Mouse (Mus musculus): ENCODE data around the gene Dhx57. TPM values are rescaled to one million over a fixed set of nuclear protein-coding genes. Genes with fewer than 3 reads are reported as not detected.

The Dhx57 gene
- polyA plus RNA-seq (2014; fragmentation: Nextera tagmentation; extraction: Ambion mirVana): 41.9 and 54.7 TPM in 2 replicates

DNA sequence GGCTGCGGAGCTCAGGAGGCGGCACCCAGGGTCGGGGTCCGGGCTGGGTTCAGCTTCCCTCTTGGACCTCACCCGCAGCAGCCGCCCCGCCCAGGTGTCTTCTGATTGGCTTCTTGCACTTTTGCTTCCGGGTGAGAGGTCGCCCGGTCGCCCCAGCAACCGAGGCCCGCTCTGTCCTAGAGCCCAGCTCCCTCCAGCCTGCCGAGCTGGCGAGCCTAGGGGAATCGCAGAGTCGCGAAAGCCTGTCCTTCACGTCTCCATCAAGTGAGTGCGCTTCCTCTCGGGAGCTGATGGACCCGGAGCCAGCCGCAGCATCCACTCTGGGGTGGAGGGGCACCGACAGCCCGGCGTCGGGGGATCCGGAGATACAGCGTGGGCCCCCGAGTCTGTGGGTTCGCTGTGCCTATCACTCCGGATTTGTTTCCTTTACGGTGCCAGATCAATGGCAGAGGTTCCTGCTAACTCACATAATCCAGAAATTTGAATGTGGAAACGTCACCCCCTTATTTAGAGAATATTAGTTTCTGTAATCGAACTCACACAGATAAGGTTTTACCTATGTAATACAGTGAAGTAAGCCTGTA, at the start of gene Dhx57, which contains the start of gene Morn2:
TSS of gene Dhx57 (minus strand) at position 403 of the 584 bp plus-strand sequence.
TSS of gene Morn2 (plus strand) at position 130 of the 584 bp plus-strand sequence.
- H3K4me1 ChIP-seq (ENCODE audit: control insufficient read depth, insufficient read depth, low read length): peaks cover 12% of the 10 kb centered on the region
- no peaks in the 10 kb centered on the region for H3K27me3 ChIP-seq (ENCODE audit: control insufficient read depth, insufficient read depth, low read length)
- H3K4me2 ChIP-seq (ENCODE audit: low read length): peak within 1 kb of the TSS; percentile 65
- H3K4me3 ChIP-seq (replicated peaks; ENCODE audit: low read depth, low read length): peak within 1 kb of the TSS; percentile 83
- peak within 1 kb of the TSS; percentile 83 for H3K9ac ChIP-seq (replicated peaks; ENCODE audit: low read length)
- no peaks in the 10 kb centered on the region for H3K9me3 ChIP-seq (ENCODE audit: control insufficient read depth, low read length)
- no peaks in the 10 kb centered on the region for H3K36me3 ChIP-seq (ENCODE audit: control insufficient read depth, insufficient read depth, low read length)
- H3K27ac ChIP-seq (replicated peaks; ENCODE audit: low read depth, low read length): peak within 1 kb of the TSS; percentile 88
- under 1% methylated on average over 35 of the region's 35 CpGs for WGBS
- peak; percentile 98 for DNase-seq
- peak; percentile 99 for ATAC-seq (ENCODE audit: low FRiP score, low TSS enrichment)

DNA sequence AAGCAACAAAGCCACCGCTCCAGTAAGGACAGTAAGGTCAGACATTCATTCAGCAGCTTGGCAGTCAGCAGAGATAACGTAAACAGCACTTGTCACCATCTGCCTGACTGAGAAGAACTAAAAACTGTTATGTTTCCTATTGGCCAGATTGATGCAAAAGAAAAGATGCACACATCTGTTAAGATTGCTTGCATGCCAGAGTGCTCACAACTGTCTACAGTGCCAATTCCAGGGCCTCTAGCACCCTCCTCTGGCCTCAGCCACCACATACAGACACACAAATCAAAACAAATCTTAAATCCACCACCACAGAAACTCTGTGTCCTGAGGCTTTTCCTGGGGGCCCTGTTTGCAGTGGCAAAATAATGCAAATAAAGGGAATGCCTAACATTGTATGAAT, 42.1 kb upstream of the Dhx57 start:
- H3K4me3 ChIP-seq (replicated peaks; ENCODE audit: low read depth, low read length): no peak overlapping the region
- no peak overlapping the region for H3K27ac ChIP-seq (replicated peaks; ENCODE audit: low read depth, low read length)
- ATAC-seq (ENCODE audit: low FRiP score, low TSS enrichment) (no peak), DNase-seq (peak; percentile 45)
- WGBS: 88% methylated on average over 2 of the region's 2 CpGs
- H3K9ac ChIP-seq (replicated peaks; ENCODE audit: low read length): no peak overlapping the region
- no peaks in the 10 kb centered on the region for H3K27me3 ChIP-seq (ENCODE audit: control insufficient read depth, insufficient read depth, low read length)
- H3K9me3 ChIP-seq (ENCODE audit: control insufficient read depth, low read length): no peaks in the 10 kb centered on the region
- no peaks in the 10 kb centered on the region for H3K4me1 ChIP-seq (ENCODE audit: control insufficient read depth, insufficient read depth, low read length)
- H3K4me2 ChIP-seq (ENCODE audit: low read length): no peak overlapping the region
- H3K36me3 ChIP-seq (ENCODE audit: control insufficient read depth, insufficient read depth, low read length): no peaks in the 10 kb centered on the region

DNA sequence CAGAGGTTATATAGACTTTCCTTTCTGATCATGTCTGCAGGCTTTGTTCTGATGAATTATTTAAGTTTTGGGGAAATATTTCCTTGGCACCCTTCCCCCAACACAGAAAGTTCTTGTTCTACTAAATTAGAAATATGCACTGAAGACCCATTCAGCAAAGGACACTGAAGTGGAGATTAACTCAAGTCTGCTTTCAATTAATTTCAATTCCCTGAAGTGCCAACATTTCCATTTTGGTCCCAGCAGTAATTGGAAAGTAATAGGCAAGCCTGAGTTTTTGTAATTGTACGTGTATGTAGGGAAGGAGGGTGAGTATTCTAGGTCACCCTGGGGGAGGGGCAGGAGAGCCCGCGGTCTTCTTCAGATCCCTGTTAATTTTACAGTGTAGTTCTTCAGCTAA, 36.2 kb upstream of the Dhx57 start:
- no peak for ATAC-seq (ENCODE audit: low FRiP score, low TSS enrichment)
- no peak overlapping the region for H3K4me3 ChIP-seq (replicated peaks; ENCODE audit: low read depth, low read length)
- H3K9me3 ChIP-seq (ENCODE audit: control insufficient read depth, low read length): no peaks in the 10 kb centered on the region
- H3K36me3 ChIP-seq (ENCODE audit: control insufficient read depth, insufficient read depth, low read length): no peaks in the 10 kb centered on the region
- no peak overlapping the region for H3K9ac ChIP-seq (replicated peaks; ENCODE audit: low read length)
- H3K4me2 ChIP-seq (ENCODE audit: low read length): no peak overlapping the region
- H3K4me1 ChIP-seq (ENCODE audit: control insufficient read depth, insufficient read depth, low read length): no peaks in the 10 kb centered on the region
- no peak overlapping the region for H3K27ac ChIP-seq (replicated peaks; ENCODE audit: low read depth, low read length)
- WGBS: 69% methylated on average over 3 of the region's 3 CpGs
- H3K27me3 ChIP-seq (ENCODE audit: control insufficient read depth, insufficient read depth, low read length): no peaks in the 10 kb centered on the region
- peak; percentile 29 for DNase-seq

DNA sequence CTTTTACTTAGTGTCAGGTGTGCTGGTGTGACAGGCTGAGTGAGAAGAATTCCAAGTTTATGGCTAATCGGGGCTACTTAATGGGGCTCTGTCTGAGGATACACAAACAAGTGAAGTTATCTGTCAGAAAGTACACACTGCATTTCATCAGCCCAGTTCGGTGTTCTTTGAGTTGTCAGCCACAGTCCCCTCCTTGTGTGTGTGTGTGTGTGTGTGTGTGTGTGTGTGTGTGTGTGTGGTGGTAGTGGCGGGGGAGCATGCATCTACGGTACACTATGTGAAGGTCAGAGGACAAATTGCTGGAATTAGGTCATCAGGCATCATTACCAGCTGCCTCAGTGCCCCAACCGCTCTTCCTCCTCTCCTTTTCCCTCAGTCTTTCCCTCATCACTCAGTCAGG, 35.2 kb upstream of the Dhx57 start:
- H3K27me3 ChIP-seq (ENCODE audit: control insufficient read depth, insufficient read depth, low read length): no peaks in the 10 kb centered on the region
- no peak overlapping the region for H3K9ac ChIP-seq (replicated peaks; ENCODE audit: low read length)
- no peak for DNase-seq
- no peaks in the 10 kb centered on the region for H3K36me3 ChIP-seq (ENCODE audit: control insufficient read depth, insufficient read depth, low read length)
- H3K9me3 ChIP-seq (ENCODE audit: control insufficient read depth, low read length): no peaks in the 10 kb centered on the region
- no peak overlapping the region for H3K4me2 ChIP-seq (ENCODE audit: low read length)
- H3K27ac ChIP-seq (replicated peaks; ENCODE audit: low read depth, low read length): no peak overlapping the region
- ATAC-seq (ENCODE audit: low FRiP score, low TSS enrichment): no peak
- WGBS: 93% methylated on average over 5 of the region's 5 CpGs
- H3K4me3 ChIP-seq (replicated peaks; ENCODE audit: low read depth, low read length): no peak overlapping the region
- no peaks in the 10 kb centered on the region for H3K4me1 ChIP-seq (ENCODE audit: control insufficient read depth, insufficient read depth, low read length)

DNA sequence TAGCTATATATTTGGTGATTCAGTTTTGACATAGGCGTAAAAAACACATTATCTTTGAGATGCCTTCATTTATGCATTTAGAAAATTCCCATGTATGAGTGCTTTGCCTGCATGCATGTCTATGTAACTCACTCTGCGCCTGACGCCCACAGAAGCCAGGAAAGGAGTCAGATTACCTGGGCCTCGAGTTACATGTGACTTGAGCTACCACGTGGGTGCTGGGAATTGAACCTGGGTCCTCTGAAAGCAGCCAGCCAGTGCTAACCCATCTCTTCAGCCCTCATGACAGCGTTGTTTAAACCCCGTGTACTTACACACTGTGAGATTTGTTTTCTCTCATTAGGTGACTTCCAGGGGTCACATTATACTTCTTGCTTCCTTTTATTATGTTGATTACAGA, 34.2 kb upstream of the Dhx57 start:
- Histone ChIP-seq H3K9ac (replicated peaks; ENCODE audit: low read length) (no peak overlapping the region), H3K4me2 (ENCODE audit: low read length) (no peak overlapping the region), H3K4me1 (ENCODE audit: control insufficient read depth, insufficient read depth, low read length) (no peaks in the 10 kb centered on the region), H3K36me3 (ENCODE audit: control insufficient read depth, insufficient read depth, low read length) (no peaks in the 10 kb centered on the region), H3K9me3 (ENCODE audit: control insufficient read depth, low read length) (no peaks in the 10 kb centered on the region), H3K4me3 (replicated peaks; ENCODE audit: low read depth, low read length) (no peak overlapping the region), H3K27ac (replicated peaks; ENCODE audit: low read depth, low read length) (no peak overlapping the region), H3K27me3 (ENCODE audit: control insufficient read depth, insufficient read depth, low read length) (no peaks in the 10 kb centered on the region)
- ATAC-seq (ENCODE audit: low FRiP score, low TSS enrichment): no peak
- WGBS: 83% methylated on average over 7 of the region's 7 CpGs
- DNase-seq: no peak

GRCm38 (mm10) chr17:80323658-80324057, 33.4 kb upstream of the Dhx57 start:
- ATAC-seq (ENCODE audit: low FRiP score, low TSS enrichment) (no peak), DNase-seq (no peak)
- Histone ChIP-seq H3K36me3 (ENCODE audit: control insufficient read depth, insufficient read depth, low read length) (no peaks in the 10 kb centered on the region), H3K9ac (replicated peaks; ENCODE audit: low read length) (no peak overlapping the region), H3K9me3 (ENCODE audit: control insufficient read depth, low read length) (no peaks in the 10 kb centered on the region), H3K27ac (replicated peaks; ENCODE audit: low read depth, low read length) (no peak overlapping the region), H3K4me2 (ENCODE audit: low read length) (no peak overlapping the region), H3K4me3 (replicated peaks; ENCODE audit: low read depth, low read length) (no peak overlapping the region), H3K27me3 (ENCODE audit: control insufficient read depth, insufficient read depth, low read length) (no peaks in the 10 kb centered on the region), H3K4me1 (ENCODE audit: control insufficient read depth, insufficient read depth, low read length) (no peaks in the 10 kb centered on the region)
- WGBS: 82% methylated on average over 8 of the region's 8 CpGs

GRCm38 (mm10) chr17:80323015-80323414, 32.7 kb upstream of the Dhx57 start:
- H3K27ac ChIP-seq (replicated peaks; ENCODE audit: low read depth, low read length): no peak overlapping the region
- H3K27me3 ChIP-seq (ENCODE audit: control insufficient read depth, insufficient read depth, low read length): no peaks in the 10 kb centered on the region
- H3K4me2 ChIP-seq (ENCODE audit: low read length): no peak overlapping the region
- DNase-seq (no peak), ATAC-seq (ENCODE audit: low FRiP score, low TSS enrichment) (no peak)
- no peaks in the 10 kb centered on the region for H3K4me1 ChIP-seq (ENCODE audit: control insufficient read depth, insufficient read depth, low read length)
- H3K9ac ChIP-seq (replicated peaks; ENCODE audit: low read length): no peak overlapping the region
- H3K4me3 ChIP-seq (replicated peaks; ENCODE audit: low read depth, low read length): no peak overlapping the region
- WGBS: 76% methylated on average over 4 of the region's 4 CpGs
- H3K36me3 ChIP-seq (ENCODE audit: control insufficient read depth, insufficient read depth, low read length): no peaks in the 10 kb centered on the region
- no peaks in the 10 kb centered on the region for H3K9me3 ChIP-seq (ENCODE audit: control insufficient read depth, low read length)

DNA sequence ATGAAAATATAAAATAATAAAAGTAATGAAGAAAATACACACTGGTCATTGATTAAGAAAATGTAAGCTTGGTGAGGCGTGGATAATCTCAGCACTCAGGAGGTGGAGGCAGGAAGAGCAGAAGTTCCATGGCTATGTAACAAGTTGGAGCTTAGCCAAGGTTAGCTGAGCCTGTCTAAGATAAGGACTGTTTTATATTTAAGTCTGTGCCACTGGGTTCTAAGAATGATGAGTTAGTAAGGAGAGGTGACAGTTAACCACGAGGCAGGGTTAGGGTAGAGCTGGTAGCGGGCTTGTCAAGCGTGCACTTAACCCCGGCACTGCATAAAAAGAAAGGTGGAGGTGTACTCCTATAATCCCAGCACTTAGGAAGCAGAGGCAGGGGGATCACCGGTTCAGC, 32.0 kb upstream of the Dhx57 start:
- no peaks in the 10 kb centered on the region for H3K36me3 ChIP-seq (ENCODE audit: control insufficient read depth, insufficient read depth, low read length)
- no peak for ATAC-seq (ENCODE audit: low FRiP score, low TSS enrichment)
- no peaks in the 10 kb centered on the region for H3K27me3 ChIP-seq (ENCODE audit: control insufficient read depth, insufficient read depth, low read length)
- H3K4me2 ChIP-seq (ENCODE audit: low read length): no peak overlapping the region
- H3K9me3 ChIP-seq (ENCODE audit: control insufficient read depth, low read length): no peaks in the 10 kb centered on the region
- H3K9ac ChIP-seq (replicated peaks; ENCODE audit: low read length): no peak overlapping the region
- H3K27ac ChIP-seq (replicated peaks; ENCODE audit: low read depth, low read length): no peak overlapping the region
- no peak overlapping the region for H3K4me3 ChIP-seq (replicated peaks; ENCODE audit: low read depth, low read length)
- H3K4me1 ChIP-seq (ENCODE audit: control insufficient read depth, insufficient read depth, low read length): no peaks in the 10 kb centered on the region
- DNase-seq: no peak
- WGBS: 91% methylated on average over 6 of the region's 6 CpGs

GRCm38 (mm10) chr17:80312405-80312804, 22.1 kb upstream of the Dhx57 start:
- Histone ChIP-seq H3K27me3 (ENCODE audit: control insufficient read depth, insufficient read depth, low read length) (no peaks in the 10 kb centered on the region), H3K4me2 (ENCODE audit: low read length) (no peak overlapping the region), H3K27ac (replicated peaks; ENCODE audit: low read depth, low read length) (no peak overlapping the region), H3K4me1 (ENCODE audit: control insufficient read depth, insufficient read depth, low read length) (no peaks in the 10 kb centered on the region; the same call in 1 of the 2 replicates), H3K9ac (replicated peaks; ENCODE audit: low read length) (no peak overlapping the region), H3K36me3 (ENCODE audit: control insufficient read depth, insufficient read depth, low read length) (no peaks in the 10 kb centered on the region), H3K4me3 (replicated peaks; ENCODE audit: low read depth, low read length) (no peak overlapping the region), H3K9me3 (ENCODE audit: control insufficient read depth, low read length) (no peaks in the 10 kb centered on the region)
- WGBS: 86% methylated on average over 4 of the region's 4 CpGs
- no peak for DNase-seq
- ATAC-seq (ENCODE audit: low FRiP score, low TSS enrichment): no peak
